Mouse (Mus musculus) NIH3T3 (cell line): ENCODE measurements at regions not wholly inside any gene's neighbourhood (a gene's known extent, or its start where the extent isn't known, plus 50 kb on each side); places are given as distances from the start of the nearest gene placed in this dataset.
"Not testable (repeated sequence)": the region's sequence is repeated elsewhere in the genome, so short reads cannot be mapped to it uniquely, and the experiment has no call there.

Experiments used
- DNase-seq: peaks from one replicate; pipeline ENCODE4 v3.0.0-alpha.2; 2012; ENCODE audit warnings: low read depth

DNA sequence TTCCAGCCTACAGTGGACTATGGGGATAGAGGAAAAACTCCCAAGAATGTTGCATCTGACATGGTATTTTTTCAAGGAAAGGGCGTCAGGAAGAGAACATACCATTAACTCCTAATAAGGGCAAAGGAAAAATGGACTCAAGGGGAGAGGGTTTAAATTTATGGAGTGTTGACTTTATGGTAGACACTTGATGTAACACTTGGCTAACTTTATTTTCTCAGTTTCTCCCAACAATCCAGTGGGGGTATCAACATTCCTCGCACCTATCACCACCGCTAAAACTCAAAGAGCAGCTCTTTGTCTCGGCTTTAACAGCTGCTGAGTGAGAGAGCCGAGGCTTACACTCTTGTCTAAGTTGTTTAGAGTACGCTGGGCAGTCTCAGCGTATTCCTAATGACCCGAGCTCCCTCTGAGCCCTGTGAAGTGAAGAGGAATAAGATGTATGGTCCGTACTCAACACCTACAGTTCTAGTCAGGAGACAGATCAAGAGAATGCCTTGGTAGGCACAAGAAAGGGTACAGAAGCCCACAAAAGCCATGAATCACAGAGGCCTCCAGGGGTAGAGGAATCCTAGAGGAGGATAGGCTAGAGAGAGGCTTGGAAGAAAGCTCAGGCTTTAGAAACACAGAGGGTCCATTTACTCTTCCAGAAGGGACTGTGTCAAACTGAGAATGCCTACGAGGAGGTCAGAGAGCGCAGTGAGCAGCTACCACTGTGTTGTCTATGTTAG lies 236.4 kb downstream of the Gm5426 start:
- no peak for DNase-seq

DNA sequence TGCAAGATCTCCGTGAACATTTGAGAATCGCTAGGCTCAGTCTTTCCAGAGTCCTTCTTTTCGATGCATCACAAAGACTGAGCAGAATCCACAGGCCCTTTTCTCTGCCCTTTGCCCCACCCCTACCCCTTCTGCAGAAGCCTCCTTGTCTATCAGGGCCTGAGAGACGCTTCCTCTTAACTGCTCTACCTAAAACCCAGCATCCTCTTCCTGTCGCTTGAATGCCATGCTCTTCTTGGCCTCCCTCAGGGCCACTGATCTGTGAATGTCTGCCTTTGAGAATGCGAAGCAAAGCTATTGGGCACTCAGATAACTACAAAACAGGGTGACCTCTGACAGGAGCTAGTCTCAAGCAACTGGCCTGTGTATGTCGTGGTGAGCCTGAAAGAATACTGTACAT lies 237.1 kb downstream of the Gm5426 start:
- DNase-seq, result no peak

DNA sequence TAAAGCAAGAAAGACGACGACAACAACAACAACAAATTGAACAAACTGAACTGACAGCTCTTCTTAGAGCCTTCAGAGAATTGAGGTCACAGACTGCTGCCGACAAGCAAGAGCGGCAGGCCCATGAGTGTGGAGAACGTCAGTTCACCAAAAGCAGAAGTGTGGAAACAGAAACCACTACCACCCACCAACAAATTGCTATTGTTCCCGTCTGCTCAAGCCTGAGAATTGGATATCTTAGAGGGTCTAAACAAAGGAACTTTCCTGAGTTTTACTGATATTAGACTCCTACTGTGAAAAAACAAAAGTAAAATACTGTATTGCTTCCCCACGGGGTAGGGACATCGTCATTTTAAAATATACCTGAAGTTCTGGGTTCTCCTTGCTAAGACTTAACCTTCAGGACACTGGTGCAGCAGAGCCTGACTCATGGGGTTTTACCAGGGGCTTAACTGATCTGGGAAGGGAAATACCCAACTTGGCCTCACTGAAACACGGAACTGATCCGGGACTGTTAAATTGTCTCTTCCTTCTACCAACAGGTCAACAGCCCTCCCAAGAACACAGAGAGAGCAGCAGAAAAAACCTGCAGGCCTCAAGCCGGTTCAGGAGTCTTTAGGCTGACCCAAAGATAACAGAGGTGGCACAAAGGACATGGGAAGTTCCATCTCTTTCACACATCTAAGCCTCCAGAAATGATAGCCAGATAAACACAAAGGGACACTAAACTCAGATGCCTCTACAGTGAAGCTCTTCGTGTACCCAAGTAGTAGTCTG lies 238.1 kb downstream of the Gm5426 start:
- DNase-seq, result no peak

DNA sequence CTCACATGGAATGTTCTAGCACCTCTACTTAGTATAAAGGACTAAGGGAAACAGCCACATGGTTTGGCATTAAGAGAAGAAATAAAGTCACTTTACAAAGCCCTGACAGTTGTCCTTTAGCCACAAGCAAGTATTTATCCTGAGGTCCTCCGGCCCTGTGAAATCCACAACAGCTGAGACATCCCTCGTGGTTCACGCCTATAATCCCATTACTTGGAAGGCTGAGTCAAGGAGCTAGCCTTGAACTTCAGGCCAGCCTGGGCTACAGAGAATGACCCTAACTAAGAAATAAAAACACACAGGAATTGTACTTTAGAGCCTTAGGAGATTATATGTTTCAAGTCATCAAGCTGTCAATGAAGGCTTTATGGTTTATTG lies 238.7 kb downstream of the Gm5426 start:
- DNase-seq, result no peak

DNA sequence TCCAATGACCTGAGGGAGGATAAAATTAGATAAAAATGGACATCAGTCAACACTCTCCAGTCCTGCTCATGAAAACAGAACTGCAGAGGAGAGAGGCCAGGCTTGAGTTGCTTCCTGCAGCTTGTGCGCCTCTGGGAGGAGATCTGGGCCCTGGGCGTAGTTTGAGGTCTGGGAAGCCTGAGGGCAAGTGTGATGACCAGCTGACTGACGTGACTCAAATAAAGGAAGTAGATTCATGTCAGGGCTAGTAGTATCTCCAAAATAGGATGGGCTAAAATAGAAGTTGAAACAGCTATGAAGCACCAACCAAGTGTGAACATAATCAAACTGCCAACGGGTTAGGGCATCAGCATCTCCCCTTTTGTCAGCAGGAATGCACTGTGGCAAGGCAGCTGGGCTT lies 239.3 kb upstream of the Btg1 start:
- DNase-seq, result no peak

DNA sequence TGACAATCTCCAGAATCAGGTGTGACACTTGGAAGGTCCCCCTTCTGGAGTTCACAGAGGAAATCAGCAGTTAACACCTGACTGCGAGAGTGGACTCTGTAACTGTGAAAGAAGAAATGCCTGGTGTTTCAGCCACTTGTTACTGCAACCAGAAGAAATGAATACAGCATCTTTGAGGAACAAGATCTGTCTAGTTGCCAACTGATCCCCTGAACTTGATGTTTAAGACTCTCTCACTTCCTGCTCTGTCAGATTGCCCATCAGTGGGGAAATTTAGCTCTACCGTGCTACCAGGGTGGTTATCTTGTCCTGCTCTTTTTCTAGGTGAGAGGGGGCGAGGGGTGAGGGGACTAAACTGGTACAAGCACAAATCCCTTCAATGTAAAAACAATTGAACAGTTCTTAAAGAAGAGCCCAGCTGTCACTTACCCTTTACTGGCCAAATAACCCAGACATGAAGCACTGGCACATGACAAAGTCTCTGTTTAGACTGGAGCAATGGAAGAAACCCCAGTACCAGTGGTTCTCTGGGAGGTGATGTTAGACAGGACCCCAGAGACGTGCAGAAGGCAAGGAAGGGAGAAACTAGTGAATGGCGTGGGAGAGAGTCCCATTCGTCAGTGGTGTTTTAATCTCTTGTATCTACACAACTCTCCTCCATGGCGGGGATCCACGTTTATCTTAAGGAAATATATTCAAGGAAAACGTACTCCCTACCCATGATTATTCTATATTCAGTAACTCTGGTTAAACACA lies 237.6 kb upstream of the Btg1 start:
- no peak for DNase-seq

DNA sequence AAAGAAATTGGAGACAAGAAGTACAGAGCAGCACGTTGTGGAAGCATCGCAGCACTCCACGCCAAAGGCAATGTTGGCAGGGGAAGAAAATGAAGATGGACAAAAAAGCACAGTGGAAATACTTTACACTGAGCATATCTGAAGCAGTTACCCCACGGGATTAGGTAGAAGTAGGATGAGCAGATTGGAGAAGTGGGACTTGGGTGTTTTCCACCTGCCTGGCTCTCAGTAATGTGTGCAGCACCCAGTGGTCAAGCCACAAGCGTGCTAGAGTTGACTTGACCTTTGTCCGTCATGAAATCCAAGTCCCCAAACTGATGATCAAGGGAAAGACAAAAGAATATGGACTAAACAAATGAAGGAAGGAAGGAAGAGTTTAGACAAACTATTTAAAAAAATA lies 235.1 kb upstream of the Btg1 start:
- no peak for DNase-seq

DNA sequence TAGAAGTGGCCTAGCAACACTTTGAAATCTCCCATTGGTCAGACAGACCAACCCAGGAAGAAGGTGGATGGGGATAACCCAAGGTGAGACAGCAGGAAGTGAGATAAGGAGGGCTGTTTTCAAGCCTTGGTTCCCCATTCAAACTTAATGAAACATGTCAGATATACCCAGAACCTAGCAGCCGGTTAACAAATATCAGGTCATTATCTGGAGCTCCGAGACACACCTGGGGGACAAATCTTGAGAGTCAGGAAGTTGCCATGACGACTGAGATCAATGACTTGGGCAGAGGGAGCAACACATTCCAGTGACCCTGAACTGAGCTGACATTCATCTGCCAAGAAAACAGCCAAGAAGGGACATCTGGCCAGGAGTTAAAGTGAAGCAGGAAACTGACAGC lies 225.1 kb upstream of the Btg1 start:
- DNase-seq, result no peak

DNA sequence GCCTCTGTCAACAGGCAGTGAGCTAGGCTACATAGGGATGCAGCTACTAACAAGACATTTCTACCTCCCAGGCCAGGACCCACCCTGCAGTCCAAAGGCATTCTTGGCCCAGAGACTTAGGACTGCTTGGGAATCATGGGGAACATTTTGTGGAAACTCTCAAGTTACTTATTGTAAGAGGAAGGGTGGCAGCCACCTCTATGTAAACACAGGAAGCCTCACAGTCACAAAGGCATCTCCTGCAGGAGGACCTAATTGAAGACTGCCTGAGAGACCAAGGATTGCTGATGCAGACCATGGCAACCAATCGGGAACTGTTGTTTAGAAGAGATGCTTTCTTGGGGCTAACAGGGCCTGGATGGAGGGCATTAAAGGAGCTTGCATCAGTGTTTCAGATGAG lies 224.0 kb upstream of the Btg1 start:
- DNase-seq, result no peak

DNA sequence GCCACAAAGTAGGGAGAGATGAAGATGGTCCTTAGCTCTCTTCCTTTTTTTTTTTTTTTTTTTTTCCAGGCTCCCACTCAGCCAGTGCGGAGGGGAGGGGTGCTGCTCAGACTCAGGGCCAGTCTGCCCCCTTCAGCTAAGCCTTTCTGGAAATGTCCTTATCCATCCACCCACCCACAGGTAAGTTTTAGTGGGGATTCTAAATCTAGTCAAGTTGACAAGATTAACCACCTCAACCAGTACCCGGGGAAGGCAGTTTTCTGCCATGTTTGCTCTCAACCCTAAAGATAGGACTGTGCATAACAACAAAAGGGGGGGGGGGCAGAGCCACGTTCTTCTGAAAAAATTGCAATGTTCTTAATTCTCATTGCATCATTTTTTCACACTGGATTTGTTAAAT lies 222.6 kb upstream of the Btg1 start:
- DNase-seq, result no peak

DNA sequence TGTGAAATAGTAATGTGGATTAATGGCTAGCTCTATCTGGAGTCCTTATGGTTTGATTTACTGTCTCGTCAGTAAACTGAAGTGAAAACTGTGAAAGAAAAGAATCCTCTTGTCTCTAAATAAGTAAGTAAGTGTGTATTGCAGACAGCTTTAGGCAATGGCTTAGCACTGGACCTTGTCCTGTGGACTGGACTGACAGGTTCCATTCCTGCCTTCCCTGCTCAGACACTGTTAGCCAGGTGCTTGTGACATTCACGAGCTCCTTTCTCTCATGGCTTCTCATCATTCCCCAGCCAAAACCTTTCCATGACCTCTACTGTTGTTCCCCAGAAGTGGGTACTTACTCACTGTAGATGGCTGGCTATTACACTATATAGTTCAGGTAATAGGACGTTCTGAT lies 221.8 kb upstream of the Btg1 start:
- no peak for DNase-seq

DNA sequence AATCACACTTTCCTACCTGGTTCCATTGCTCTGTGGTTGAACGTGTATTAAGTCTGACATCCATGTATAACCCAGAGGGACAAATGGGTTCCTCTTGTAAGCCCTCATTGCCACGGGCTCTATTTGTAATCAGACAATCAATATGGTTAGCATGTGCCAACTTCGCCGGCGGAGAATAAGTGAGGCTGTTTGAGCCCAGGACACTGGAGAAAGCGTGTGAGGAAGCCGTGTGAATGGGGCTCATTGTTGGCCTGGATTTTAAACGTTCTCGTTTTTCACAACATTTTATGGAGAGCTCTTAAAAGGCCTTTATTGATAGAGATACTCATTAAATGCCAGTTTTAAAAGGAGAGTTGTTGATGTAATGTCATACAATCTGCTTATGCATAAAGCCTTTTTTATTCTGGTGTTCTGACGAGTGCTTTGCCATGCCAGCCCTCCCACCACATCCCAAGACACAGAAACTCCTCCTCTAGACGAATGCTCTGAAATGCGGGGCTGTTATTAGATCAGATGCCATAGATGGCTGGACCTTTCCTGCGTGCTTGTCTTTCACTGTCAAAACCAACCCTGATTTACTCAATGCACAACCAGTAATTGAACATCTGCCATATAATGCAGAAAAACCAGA lies 218.8 kb upstream of the Btg1 start:
- DNase-seq, result no peak

DNA sequence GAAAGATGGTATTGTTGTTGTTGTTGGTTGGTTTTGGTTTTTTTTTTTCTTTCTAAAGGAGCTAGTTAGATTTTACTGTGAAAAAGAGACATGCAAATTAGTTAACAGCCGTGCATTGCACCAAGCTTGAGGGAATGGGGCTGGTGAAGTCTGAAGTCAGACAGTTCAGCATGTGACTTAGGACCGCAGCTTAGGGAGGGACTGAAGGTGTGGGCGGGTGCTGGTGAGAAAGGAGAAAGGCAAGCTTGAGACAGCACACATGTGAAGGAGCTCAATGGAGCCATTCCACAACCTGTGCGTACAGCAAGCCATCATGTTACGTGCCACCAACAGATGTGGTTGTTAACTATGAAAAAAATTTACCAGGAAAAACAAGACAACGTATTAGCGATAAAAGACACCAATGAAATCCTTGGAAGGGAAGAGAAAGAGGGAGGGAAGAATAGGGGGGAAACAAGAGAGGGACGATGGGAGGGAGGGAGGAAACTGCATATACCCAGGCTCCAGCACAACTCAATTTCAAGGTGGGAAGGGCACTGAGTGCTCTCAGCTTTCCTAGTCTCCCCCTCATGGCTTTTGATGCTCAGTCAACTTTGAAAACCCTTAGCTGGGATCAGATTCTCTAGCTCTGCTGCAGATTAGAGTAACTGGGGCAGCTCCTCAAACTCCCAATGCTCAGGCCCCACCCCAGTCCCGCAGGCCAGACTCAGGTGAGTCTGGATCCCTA lies 218.1 kb upstream of the Btg1 start:
- no peak for DNase-seq

DNA sequence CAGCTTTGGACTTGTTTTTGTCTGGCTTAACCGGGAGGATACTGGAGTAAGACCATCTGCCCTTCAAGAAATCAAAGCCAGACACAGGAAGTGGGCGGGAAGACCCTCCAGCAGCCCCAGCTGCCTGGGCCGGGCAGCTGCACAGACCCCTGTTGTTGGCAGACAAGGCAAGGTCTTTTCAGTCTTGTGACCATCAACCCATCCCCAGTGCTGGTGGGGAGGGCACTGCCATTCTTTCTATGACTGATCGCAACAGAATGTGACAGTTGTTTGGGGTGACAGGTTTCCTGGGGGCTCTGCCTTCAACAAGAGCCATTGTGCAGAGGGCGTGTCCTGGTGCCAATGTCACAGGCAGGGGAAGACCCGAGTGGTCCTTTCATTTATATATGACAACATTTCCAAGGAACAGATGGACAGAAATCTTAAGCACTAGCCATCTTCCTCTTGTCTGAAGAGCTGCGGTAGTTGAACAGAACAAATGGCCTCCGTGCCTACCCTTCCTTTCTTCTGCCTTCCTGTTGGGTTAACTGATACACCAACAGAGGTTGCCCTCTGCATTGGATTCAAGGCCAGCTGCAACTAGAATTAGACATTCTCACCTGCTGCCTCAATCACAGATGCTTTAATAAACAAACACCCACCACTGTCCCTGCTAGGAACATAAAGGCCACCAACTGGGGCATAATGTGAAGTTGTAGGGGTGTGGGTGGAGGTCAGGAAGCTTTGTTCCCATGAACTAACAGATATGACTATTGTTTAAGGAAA lies 217.0 kb upstream of the Btg1 start:
- no peak for DNase-seq

DNA sequence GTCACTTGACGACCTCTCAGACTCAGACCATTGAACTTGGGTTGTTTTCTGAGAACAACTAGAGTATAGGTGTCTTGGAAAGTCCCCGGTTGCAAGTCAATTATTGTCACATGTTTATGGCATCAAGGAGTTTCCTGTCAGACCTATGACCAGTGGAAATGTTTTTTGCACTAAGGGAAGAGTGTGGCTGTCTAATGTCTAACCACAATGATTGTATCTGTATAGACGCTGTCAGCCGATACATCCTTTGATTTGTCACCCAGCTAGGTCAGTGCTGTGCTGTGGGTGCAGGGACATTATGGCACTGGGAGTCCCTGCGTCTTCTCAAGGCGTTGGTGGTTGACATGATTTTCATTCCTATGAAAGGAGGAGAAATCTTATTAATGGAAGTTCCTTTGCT lies 216.0 kb upstream of the Btg1 start:
- no peak for DNase-seq

DNA sequence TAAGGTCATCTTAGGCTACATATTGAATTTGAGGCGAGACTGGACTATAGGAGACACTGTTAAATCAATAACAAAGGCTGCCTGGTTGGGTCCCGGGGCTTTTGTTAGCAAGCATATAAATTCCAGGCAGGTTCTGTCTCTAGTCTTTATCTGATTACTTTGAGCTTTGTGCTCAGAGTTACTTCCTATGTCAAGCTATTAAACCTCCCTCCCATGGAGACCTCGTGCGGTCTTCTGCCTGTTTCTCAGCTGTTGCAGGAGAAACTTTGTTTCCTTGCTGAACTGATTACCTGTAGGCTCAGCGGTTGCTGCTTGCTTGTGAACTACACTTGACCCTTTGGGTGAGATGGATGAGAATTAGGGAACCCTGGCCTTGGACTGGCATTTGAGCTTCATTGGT lies 210.5 kb upstream of the Btg1 start:
- no peak for DNase-seq

DNA sequence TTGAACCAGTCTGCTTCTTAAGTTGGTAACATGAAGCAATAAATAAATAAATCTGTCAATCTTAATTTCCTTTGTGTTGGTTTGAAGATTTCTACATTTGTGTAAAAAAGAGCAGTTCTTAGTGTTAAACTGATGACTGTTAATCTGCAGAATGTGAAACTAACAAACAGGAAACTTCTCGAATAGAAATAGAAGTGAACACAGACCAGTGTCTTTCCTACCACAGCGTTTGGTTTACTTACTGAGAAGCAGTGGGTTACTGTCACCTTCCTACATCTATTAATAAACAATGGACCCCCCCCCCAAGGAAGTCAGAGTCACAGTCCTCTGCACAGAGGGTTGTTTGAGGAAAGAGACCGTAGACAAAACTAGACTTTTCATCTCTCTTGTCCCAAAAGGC lies 209.0 kb upstream of the Btg1 start:
- DNase-seq, result no peak

DNA sequence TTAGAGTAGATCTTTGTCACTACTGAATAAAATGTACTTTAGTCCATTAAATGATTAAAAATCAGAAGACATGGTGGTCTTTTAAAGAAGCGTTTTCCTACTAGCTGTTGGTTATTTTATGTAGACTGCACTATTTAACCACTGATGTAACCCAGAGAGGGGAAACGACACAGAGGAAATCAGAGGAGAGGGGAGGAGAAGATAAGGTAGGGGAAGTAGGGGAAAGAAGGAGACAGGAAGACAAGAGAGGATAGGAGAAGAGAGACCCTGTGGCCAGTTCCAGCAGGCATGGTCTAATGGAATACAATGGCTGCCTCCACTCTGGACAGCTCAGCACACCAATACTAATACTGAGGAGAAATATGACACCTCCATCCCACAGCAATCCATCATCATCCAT lies 208.6 kb upstream of the Btg1 start:
- DNase-seq, result no peak

DNA sequence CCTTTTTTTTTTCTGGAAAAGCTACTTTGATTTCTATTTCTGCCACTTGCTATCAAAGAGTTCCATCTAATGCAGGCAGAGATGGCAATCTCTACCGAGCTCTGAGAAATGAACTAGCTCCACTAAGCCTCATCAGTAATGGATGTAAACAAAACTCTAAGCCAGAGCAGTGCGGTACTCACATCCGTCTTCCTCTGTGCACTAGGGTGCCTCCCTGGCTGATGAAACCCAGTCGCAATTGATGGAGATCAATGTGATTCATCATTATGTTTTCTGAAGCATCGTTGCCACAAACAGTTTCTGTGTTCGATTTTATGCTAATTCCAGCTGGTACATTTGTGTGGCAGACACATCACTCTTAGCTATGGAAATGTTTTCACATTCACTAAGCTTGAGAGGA lies 206.8 kb upstream of the Btg1 start:
- DNase-seq, result peak; percentile 46

DNA sequence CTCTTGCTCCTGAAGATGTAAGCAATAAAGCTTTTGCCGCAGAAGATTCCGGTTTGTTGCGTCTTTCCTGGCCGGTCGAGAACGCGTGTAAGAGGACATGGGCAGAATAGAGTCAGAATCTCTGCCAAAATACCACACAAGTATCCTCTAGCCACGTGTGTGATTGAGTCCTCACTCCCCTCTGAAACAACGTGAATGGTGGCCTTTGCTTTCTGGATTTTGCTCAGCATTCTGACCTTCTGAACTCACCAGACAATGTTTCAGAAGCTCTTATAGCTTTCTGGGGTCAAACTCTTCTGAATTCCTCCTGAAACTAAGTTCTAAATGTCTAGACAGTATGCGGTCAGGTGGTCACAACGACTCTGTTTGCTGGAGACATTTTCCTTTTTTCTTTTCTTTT lies 202.0 kb upstream of the Btg1 start:
- no peak for DNase-seq

DNA sequence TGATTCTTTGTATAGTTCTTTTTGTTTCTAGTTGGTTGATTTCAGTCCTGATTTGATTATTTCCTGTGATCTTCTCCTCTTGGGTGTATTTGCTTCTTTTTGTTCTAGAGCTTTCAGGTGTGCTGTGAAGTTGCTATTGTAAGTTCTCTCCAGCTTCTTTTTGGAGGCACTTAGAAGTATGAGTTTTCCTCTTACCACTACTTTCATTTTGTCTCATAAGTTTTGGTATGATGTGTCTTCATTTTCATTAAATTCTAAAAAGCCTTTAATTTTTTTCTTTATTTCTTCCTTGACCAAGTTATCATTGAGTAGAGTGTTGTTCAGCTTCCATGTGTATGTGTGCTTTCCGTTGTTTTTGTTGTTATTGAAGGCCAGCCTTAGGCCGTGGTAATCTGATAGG lies 195.3 kb upstream of the Btg1 start:
- not testable (repeated sequence) for DNase-seq
